Mouse (Mus musculus): ENCODE results near the gene Mmp19. TPM values are rescaled to one million over a fixed set of nuclear protein-coding genes. Genes with fewer than 3 reads are reported as not detected.

Mmp19 gene
- total and polyA plus RNA-seq, 3 experiments: 16.0 to 64.4 (median 35.8) TPM

Other genes starting within 250 kb of the Mmp19 start
- 10 to 100 TPM; 11.7 to 12.3 TPM for gene Zc3h10, start 243.1 kb upstream of the Mmp19 start, total RNA-seq (2021)
- gene Zc3h10, start 243.1 kb upstream of the Mmp19 start, polyA plus RNA-seq (2012; rRNA removed): 16.0 and 16.3 TPM in 2 replicates
- gene Rpl41, start 241.6 kb upstream of the Mmp19 start, total RNA-seq (2021): 1,000 to 10,000 TPM; 3,028 to 3,144 TPM
- gene Rpl41, start 241.6 kb upstream of the Mmp19 start, polyA plus RNA-seq (2012; rRNA removed): 1,154 and 1,178 TPM in 2 replicates
- 10 to 100 TPM; 79.7 to 88.2 TPM for gene Pa2g4, start 224.9 kb upstream of the Mmp19 start, total RNA-seq (2021)
- gene Pa2g4, start 224.9 kb upstream of the Mmp19 start, polyA plus RNA-seq (2012; rRNA removed): 6.4 and 8.6 TPM in 2 replicates
- 1 to 10 TPM; 2.3 to 3.8 TPM for gene Erbb3, start 201.3 kb upstream of the Mmp19 start, total RNA-seq (2021)
- 1.1 and 1.3 TPM in 2 replicates for gene Erbb3, start 201.3 kb upstream of the Mmp19 start, polyA plus RNA-seq (2012; rRNA removed)
- 100 to 1,000 TPM; 715 to 972 TPM for gene Rps26, start 164.2 kb upstream of the Mmp19 start, total RNA-seq (2021)
- gene Rps26, start 164.2 kb upstream of the Mmp19 start, polyA plus RNA-seq (2012; rRNA removed): 581 and 897 TPM in 2 replicates
- gene Ikzf4, start 144.9 kb upstream of the Mmp19 start, total RNA-seq (2021): 1 to 10 TPM; 1.9 to 2.6 TPM
- 3.1 and 3.5 TPM in 2 replicates for gene Ikzf4, start 144.9 kb upstream of the Mmp19 start, polyA plus RNA-seq (2012; rRNA removed)
- 10 to 100 TPM; 29.2 to 32.7 TPM for gene Suox, start 116.8 kb upstream of the Mmp19 start, total RNA-seq (2021)
- 10.2 and 10.8 TPM in 2 replicates for gene Suox, start 116.8 kb upstream of the Mmp19 start, polyA plus RNA-seq (2012; rRNA removed)
- 100 to 1,000 TPM; 112 to 127 TPM for gene Rab5b, start 94.6 kb upstream of the Mmp19 start, total RNA-seq (2021)
- 46.5 and 69.5 TPM in 2 replicates for gene Rab5b, start 94.6 kb upstream of the Mmp19 start, polyA plus RNA-seq (2012; rRNA removed)
- 1 to 10 TPM in 1 of 2 experiments, under 1 TPM in 1; 0.86 to 1.0 TPM for gene Pmel, start 86.7 kb upstream of the Mmp19 start, total RNA-seq (2021)
- 0.30 and 0.76 TPM in 2 replicates for gene Pmel, start 86.7 kb upstream of the Mmp19 start, polyA plus RNA-seq (2012; rRNA removed)
- 10 to 100 TPM; 12.6 to 16.2 TPM for gene Cdk2, start 85.9 kb upstream of the Mmp19 start, total RNA-seq (2021)
- 10.5 and 10.7 TPM in 2 replicates for gene Cdk2, start 85.9 kb upstream of the Mmp19 start, polyA plus RNA-seq (2012; rRNA removed)
- gene Dgka, start 46.1 kb upstream of the Mmp19 start, total RNA-seq (2021): 10 to 100 TPM; 11.4 to 26.1 TPM
- gene Dgka, start 46.1 kb upstream of the Mmp19 start, polyA plus RNA-seq (2012; rRNA removed): 10.5 and 11.0 TPM in 2 replicates
- gene Pym1, start 43.0 kb upstream of the Mmp19 start, total RNA-seq (2021): 10 to 100 TPM; 22.9 to 26.5 TPM
- gene Pym1, start 43.0 kb upstream of the Mmp19 start, polyA plus RNA-seq (2012; rRNA removed): 11.5 and 15.5 TPM in 2 replicates
- gene Dnajc14, start 13.2 kb downstream of the Mmp19 start, total RNA-seq (2021): 10 to 100 TPM; 61.8 to 77.2 TPM
- gene Dnajc14, start 13.2 kb downstream of the Mmp19 start, polyA plus RNA-seq (2012; rRNA removed): 7.1 and 10.6 TPM in 2 replicates
- 1 to 10 TPM; 6.7 to 9.4 TPM for gene Tmem198b, start 13.5 kb downstream of the Mmp19 start, total RNA-seq (2021)
- 15.6 and 18.0 TPM in 2 replicates for gene Tmem198b, start 13.5 kb downstream of the Mmp19 start, polyA plus RNA-seq (2012; rRNA removed)
- 10 to 100 TPM; 52.7 to 55.8 TPM for gene Sarnp, start 26.4 kb downstream of the Mmp19 start, total RNA-seq (2021)
- gene Sarnp, start 26.4 kb downstream of the Mmp19 start, polyA plus RNA-seq (2012; rRNA removed): 1.3 and 1.5 TPM in 2 replicates
- gene Ormdl2, start 30.7 kb downstream of the Mmp19 start, total RNA-seq (2021): 10 to 100 TPM; 52.3 to 64.8 TPM
- gene Ormdl2, start 30.7 kb downstream of the Mmp19 start, polyA plus RNA-seq (2012; rRNA removed): 29.4 and 36.8 TPM in 2 replicates
- gene Gdf11, start 100.8 kb downstream of the Mmp19 start, total RNA-seq (2021): 1 to 10 TPM; 1.8 to 2.3 TPM
- gene Gdf11, start 100.8 kb downstream of the Mmp19 start, polyA plus RNA-seq (2012; rRNA removed): 0.55 and 0.99 TPM in 2 replicates
- 100 to 1,000 TPM; 279 to 433 TPM for gene Cd63, start 110.1 kb downstream of the Mmp19 start, total RNA-seq (2021)
- 38.2 and 44.2 TPM in 2 replicates for gene Cd63, start 110.1 kb downstream of the Mmp19 start, polyA plus RNA-seq (2012; rRNA removed)
- 10 to 100 TPM; 11.2 to 15.9 TPM for gene Rdh5, start 132.0 kb downstream of the Mmp19 start, total RNA-seq (2021)
- 24.3 and 29.3 TPM in 2 replicates for gene Rdh5, start 132.0 kb downstream of the Mmp19 start, polyA plus RNA-seq (2012; rRNA removed)
- 100 to 1,000 TPM; 174 to 223 TPM for gene Bloc1s1, start 133.1 kb downstream of the Mmp19 start, total RNA-seq (2021)
- 99.2 and 115 TPM in 2 replicates for gene Bloc1s1, start 133.1 kb downstream of the Mmp19 start, polyA plus RNA-seq (2012; rRNA removed)
- gene Itga7, start 142.9 kb downstream of the Mmp19 start, total RNA-seq (2021): 10 to 100 TPM in 1 of 2 experiments, 1 to 10 TPM in 1; 8.4 to 25.6 TPM
- 19.6 and 32.5 TPM in 2 replicates for gene Itga7, start 142.9 kb downstream of the Mmp19 start, polyA plus RNA-seq (2012; rRNA removed)
- gene Mettl7b, start 170.1 kb downstream of the Mmp19 start, total RNA-seq (2021): 1 to 10 TPM in 1 of 2 experiments, under 1 TPM in 1; 0.79 to 3.5 TPM
- 0.52 and 0.97 TPM in 2 replicates for gene Mettl7b, start 170.1 kb downstream of the Mmp19 start, polyA plus RNA-seq (2012; rRNA removed)
- not detected for gene Olfr9, start 198.5 kb downstream of the Mmp19 start, total RNA-seq (2021)
- not detected in 2 replicates for gene Olfr9, start 198.5 kb downstream of the Mmp19 start, polyA plus RNA-seq (2012; rRNA removed)
- not detected for gene Olfr763, start 219.9 kb downstream of the Mmp19 start, total RNA-seq (2021)
- gene Olfr763, start 219.9 kb downstream of the Mmp19 start, polyA plus RNA-seq (2012; rRNA removed): not detected in 2 replicates
- not detected for gene Olfr764-ps1, start 249.0 kb downstream of the Mmp19 start, total RNA-seq (2021)
- gene Olfr764-ps1, start 249.0 kb downstream of the Mmp19 start, polyA plus RNA-seq (2012; rRNA removed): not detected in 2 replicates